23 mouse cellular contexts compared by ENCODE assay signal in genomic region chrX:53097786-53098185, GRCm38 (mm10).
DNase-seq lines count a peak whose midpoint lies in the region; ATAC-seq and TF ChIP-seq lines count a peak whose summit lies in the region.
"Had no signal": no experiment of that assay in that cellular context is flagged by ENCODE, and none has a peak within 500 bp of the region (broad histone marks: within the 10 kb centered on the region; RNA-seq: fewer than 3 reads in every experiment).

No protein-coding gene starts in this region.

- WGBS in embryonic facial prominence, embryonic 14.5 days: 46% methylated on average over 4 of the region's 4 CpGs
- 67% methylated on average over 4 of the region's 4 CpGs for WGBS in embryonic facial prominence, embryonic 10.5 days
- 45% methylated on average over 4 of the region's 4 CpGs for whole genome bisulfite sequencing in forebrain, embryonic 14.5 days
- 43% methylated on average over 4 of the region's 4 CpGs for WGBS in forebrain, postnatal 0 days

- DNase-seq in embryonic facial prominence, embryonic 14.5 days (ENCODE audit: low spot score): no peak
- DNase-seq in embryonic facial prominence, embryonic 10.5 days (ENCODE audit: low spot score): no peak
- DNase-seq in forebrain, embryonic 14.5 days (ENCODE audit: low spot score): peak; percentile 58
- DNase-seq in forebrain, postnatal 0 days: no peak
- peak; percentile 70 for DNase-seq in brain, embryonic 14.5 days (ENCODE audit: low read depth)
- DNase-seq: adrenal gland, adult 8-10 months; adrenal gland, postnatal 14 days; adrenal gland, postnatal 36 days; B cell, adult 2 months; cerebellum, adult 11 months; cerebellum, adult 18-20 months; cerebellum, adult 8-10 months; cerebellum, adult 9-11 months; cerebellum, postnatal 36 days; embryo, embryonic 11 days had no signal

- TF ChIP-seq POLR2A in brain, embryonic 14.5 days (IDR thresholded peaks at IDR 0.05; ENCODE audit: borderline replicate concordance, extremely low read depth, insufficient read depth, insufficient read length, poor library complexity, severe bottlenecking): no peak

- 0 out of 2 replicates have a peak, but pooled peaks cover 2% of the 10 kb centered on the region for H3K27me3 ChIP-seq in embryonic facial prominence, embryonic 14.5 days (replicated peaks; ENCODE audit: control insufficient read depth, insufficient read depth, low read length)
- H3K27me3 ChIP-seq in embryonic facial prominence, embryonic 10.5 days (replicated peaks; ENCODE audit: low read depth, poor library complexity, severe bottlenecking): no peaks in the 10 kb centered on the region
- H3K27me3 ChIP-seq in forebrain, embryonic 14.5 days (replicated peaks; ENCODE audit: control insufficient read depth, insufficient read depth, low read length): no peaks in the 10 kb centered on the region
- no peaks in the 10 kb centered on the region for H3K27me3 ChIP-seq in forebrain, postnatal 0 days (ENCODE audit: insufficient read depth, low read length)
- H3K27me3 ChIP-seq: CH12.LX; embryonic facial prominence, embryonic 12.5 days; embryonic facial prominence, embryonic 15.5 days had no signal

- 0 out of 2 replicates have a peak overlapping the region, but pooled peaks have one; percentile 44 for H3K27ac ChIP-seq in embryonic facial prominence, embryonic 14.5 days (replicated peaks; ENCODE audit: low read depth, low read length)
- H3K27ac ChIP-seq in embryonic facial prominence, embryonic 10.5 days (replicated peaks): no peak overlapping the region
- no peak overlapping the region for H3K27ac ChIP-seq in forebrain, embryonic 14.5 days (ENCODE audit: low read depth, low read length)
- no peak overlapping the region for H3K27ac ChIP-seq in forebrain, postnatal 0 days (ENCODE audit: low read depth, low read length)
- H3K27ac ChIP-seq: embryonic facial prominence, embryonic 15.5 days had no signal

- H3K9me3 ChIP-seq in embryonic facial prominence, embryonic 14.5 days (ENCODE audit: control insufficient read depth, low read length): no peaks in the 10 kb centered on the region
- no peaks in the 10 kb centered on the region for H3K9me3 ChIP-seq in embryonic facial prominence, embryonic 10.5 days
- no peaks in the 10 kb centered on the region for H3K9me3 ChIP-seq in forebrain, embryonic 14.5 days (replicated peaks; ENCODE audit: control insufficient read depth, low read length)
- no peaks in the 10 kb centered on the region for H3K9me3 ChIP-seq in forebrain, postnatal 0 days (ENCODE audit: low read length)
- H3K9me3 ChIP-seq: embryonic facial prominence, embryonic 12.5 days; embryonic facial prominence, embryonic 15.5 days; G1E had no signal

- no peak overlapping the region for H3K4me2 ChIP-seq in embryonic facial prominence, embryonic 14.5 days (ENCODE audit: low read depth, low read length)
- no peak overlapping the region for H3K4me2 ChIP-seq in forebrain, embryonic 14.5 days (ENCODE audit: low read length)
- H3K4me2 ChIP-seq in forebrain, postnatal 0 days (ENCODE audit: low read depth): no peak overlapping the region
- H3K4me2 ChIP-seq: embryonic facial prominence, embryonic 12.5 days; embryonic facial prominence, embryonic 15.5 days had no signal

- H3K4me1 ChIP-seq in embryonic facial prominence, embryonic 14.5 days (ENCODE audit: control insufficient read depth, insufficient read depth, low read length): peaks cover 9% of the 10 kb centered on the region; the same call in 1 of the 2 replicates
- H3K4me1 ChIP-seq in embryonic facial prominence, embryonic 10.5 days: peaks cover 8% of the 10 kb centered on the region; the same call in 1 of the 2 replicates
- H3K4me1 ChIP-seq in forebrain, embryonic 14.5 days (ENCODE audit: control insufficient read depth, insufficient read depth, low read length): 0 out of 2 replicates have a peak, but pooled peaks cover 3% of the 10 kb centered on the region
- no peaks in the 10 kb centered on the region for H3K4me1 ChIP-seq in forebrain, postnatal 0 days (ENCODE audit: insufficient read depth)
- H3K4me1 ChIP-seq: embryonic facial prominence, embryonic 12.5 days; embryonic facial prominence, embryonic 15.5 days had no signal

- H3K9ac ChIP-seq in embryonic facial prominence, embryonic 14.5 days (ENCODE audit: low read depth, low read length): no peak overlapping the region
- H3K9ac ChIP-seq in forebrain, embryonic 14.5 days (ENCODE audit: low read length): no peak overlapping the region
- no peak overlapping the region for H3K9ac ChIP-seq in forebrain, postnatal 0 days
- H3K9ac ChIP-seq: embryonic facial prominence, embryonic 12.5 days; embryonic facial prominence, embryonic 15.5 days had no signal

- no peak for ATAC-seq in embryonic facial prominence, embryonic 14.5 days (ENCODE audit: low read depth)
- peak; percentile 75 for ATAC-seq in forebrain, embryonic 14.5 days
- no peak for ATAC-seq in forebrain, postnatal 0 days
- ATAC-seq: activated CD4-positive, CD25-positive, alpha-beta regulatory T cell, adult 4 months; CD4-positive, CD25-positive, alpha-beta regulatory T cell, adult 4 months; Patski had no signal

- H3K4me3 ChIP-seq in embryonic facial prominence, embryonic 14.5 days (ENCODE audit: low read depth, low read length): no peak overlapping the region
- H3K4me3 ChIP-seq in embryonic facial prominence, embryonic 10.5 days: no peak overlapping the region
- H3K4me3 ChIP-seq in forebrain, embryonic 14.5 days (ENCODE audit: low read depth, low read length): no peak overlapping the region
- no peak overlapping the region for H3K4me3 ChIP-seq in forebrain, postnatal 0 days (ENCODE audit: low read depth, low read length)
- H3K4me3 ChIP-seq: embryonic facial prominence, embryonic 12.5 days; embryonic facial prominence, embryonic 15.5 days; erythroblast, embryonic 14.5 days had no signal

- H3K36me3 ChIP-seq in embryonic facial prominence, embryonic 14.5 days (ENCODE audit: control insufficient read depth, insufficient read depth, low read length): no peaks in the 10 kb centered on the region
- no peaks in the 10 kb centered on the region for H3K36me3 ChIP-seq in embryonic facial prominence, embryonic 10.5 days (replicated peaks)
- no peaks in the 10 kb centered on the region for H3K36me3 ChIP-seq in forebrain, embryonic 14.5 days (ENCODE audit: control insufficient read depth, insufficient read depth, low read length)
- no peaks in the 10 kb centered on the region for H3K36me3 ChIP-seq in forebrain, postnatal 0 days (ENCODE audit: insufficient read depth)
- H3K36me3 ChIP-seq: embryonic facial prominence, embryonic 12.5 days; embryonic facial prominence, embryonic 15.5 days; G1E had no signal

- no peak for TF ChIP-seq CTCF in forebrain, postnatal 0 days (IDR thresholded peaks at IDR 0.05; ENCODE audit: low read depth)
- TF ChIP-seq CTCF in brain, embryonic 14.5 days (IDR thresholded peaks at IDR 0.05; ENCODE audit: borderline replicate concordance, extremely low read depth, insufficient read depth, insufficient read length): no peak

Comparison
In these comparisons a context has a peak if more than half of its experiments do, and no peak if none do; other contexts are left out.
1. DNase-seq: peak in forebrain, embryonic 14.5 days (single experiment) and brain, embryonic 14.5 days (single experiment); none in embryonic facial prominence, embryonic 14.5 days (single experiment), embryonic facial prominence, embryonic 10.5 days (single experiment) and forebrain, postnatal 0 days (single experiment).